Mouse (Mus musculus): ENCODE measurements around the gene Eif4b. TPM values are rescaled to one million over a fixed set of nuclear protein-coding genes. Genes with fewer than 3 reads are reported as not detected.

Gene Eif4b
- total RNA-seq, 2 experiments from 2014 or later: 248 to 266 TPM

DNA sequence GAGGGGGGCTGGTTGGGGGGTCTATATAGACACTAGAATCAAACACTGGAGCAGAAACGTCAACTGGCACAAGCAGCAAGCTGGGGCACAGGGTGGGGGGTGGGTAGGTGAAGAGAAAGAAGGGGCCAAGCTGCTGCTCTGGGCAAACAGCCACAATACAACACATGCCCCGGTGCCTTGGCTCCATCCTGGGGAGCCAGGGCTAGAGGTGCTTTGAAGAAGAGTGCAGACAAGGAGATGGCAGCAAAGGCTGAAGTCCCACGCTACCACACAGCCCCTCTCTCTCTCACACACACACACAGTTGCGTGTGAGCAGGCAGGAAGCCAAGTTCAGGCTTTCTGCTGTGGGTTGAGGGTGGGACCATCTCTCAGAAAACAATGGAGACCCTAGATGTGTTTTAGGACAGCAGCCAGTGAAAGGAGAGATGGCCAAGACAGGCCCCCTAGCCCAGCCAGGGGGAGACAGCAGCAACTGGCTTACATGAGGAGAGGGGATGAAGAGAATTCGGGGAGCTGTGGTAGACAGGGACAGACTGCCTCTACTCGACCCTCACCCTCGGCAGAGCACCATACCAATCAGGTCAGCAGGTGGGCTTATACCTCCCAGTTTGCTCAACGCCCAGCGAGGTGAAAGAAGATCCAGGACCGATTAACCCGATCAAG lies 43.3 kb downstream of the Eif4b start:
- DNase-seq: no peak

DNA sequence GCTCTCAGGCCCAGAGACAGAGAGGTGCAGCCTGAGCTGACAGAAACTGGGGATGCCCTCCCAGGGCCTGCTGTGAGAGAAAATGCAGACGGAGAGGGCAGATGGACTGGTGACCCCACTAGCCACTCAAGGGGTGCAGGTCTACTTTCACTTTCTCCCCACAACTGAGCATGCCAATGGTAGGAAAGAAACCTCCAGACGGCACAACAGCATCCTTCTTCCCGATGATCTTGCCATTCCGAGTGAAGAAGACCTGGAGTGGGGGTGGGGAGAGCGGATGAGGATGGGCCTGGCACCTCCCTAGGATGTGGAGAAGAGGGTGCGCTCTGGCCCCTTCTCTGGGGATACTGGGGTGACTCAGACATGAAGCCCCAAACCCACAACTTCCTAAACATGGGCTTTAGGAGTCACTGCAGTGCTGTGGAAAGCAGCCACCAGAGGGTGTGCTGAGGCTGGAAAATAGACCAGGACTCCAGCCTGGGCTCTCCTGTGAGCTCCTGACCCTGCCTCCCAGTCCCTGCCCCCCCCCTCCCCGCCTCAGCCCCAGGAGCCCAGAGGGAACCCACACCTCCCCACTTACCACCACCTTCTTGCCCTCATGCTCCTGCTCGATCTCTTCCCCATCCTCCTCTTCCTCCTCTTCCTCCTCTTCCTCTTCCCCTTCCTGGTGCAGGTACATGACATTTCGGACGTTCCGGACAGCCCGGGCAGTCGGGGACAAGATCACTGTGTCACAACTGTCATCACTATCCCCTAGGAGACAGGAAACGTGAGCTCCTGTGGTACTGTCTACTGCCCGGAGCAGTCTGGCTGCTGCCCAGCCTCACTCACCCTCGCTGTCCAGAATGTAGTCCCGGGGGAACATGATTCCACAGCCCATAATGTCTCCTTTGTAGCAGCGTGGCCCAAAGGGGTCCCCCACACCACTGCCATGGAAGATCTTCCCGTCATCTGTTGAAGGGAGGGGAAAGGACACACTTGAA lies 44.2 kb downstream of the Eif4b start:
- peak; percentile 56 for DNase-seq

DNA sequence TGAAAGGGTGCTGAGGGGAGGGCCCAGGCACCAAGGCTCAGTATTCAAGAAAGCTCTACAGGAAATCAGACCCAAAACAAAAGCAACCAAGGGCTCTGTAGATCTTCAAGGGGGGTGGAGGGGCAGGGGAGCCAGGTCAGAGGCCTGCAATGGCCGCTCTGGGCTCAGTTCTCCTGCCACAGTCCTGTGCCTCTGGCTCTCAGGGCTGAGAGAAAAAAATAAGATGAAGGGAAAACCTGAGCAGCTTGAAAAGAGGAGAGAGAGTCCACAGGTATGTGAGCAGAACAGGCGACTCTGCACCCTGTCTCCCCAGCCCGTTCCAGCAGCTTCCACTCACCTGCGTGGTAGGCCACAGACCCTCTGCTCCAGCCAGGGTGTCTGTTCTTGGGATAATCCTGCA lies 45.0 kb downstream of the Eif4b start:
- no peak for DNase-seq

DNA sequence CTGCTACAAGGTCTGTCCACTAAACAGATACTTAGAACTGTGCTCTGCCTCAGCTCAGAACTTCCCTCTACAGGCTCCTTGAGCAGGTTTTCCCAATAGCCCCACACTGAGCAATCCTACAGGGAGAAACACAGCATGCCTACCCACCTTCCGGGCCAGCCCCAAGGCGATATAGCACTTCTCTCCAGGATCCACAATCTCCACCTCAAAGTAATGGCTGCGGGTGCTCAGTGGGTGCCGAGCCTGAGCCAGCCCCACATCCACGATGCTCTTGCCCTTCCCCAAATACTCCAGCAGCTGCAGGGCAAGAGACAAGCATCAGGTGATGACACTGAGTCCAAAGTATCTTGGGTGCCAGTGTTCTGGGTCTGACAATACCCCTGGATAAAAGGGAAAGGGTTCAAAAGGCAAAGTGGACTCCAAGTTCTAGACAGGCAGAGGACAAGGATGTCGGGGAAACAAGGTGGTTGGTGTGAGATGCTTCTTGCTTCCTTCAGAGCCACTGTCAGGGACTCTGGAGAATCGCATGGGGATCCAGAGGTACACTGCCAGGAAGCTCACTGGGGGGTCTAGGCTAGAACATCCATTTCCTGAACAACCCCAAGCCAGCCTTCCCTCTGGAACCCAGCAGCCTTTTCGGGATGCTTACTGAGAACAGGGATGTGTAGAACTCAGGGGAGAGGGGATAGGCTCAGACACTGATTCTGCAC lies 45.7 kb downstream of the Eif4b start:
- no peak for DNase-seq

DNA sequence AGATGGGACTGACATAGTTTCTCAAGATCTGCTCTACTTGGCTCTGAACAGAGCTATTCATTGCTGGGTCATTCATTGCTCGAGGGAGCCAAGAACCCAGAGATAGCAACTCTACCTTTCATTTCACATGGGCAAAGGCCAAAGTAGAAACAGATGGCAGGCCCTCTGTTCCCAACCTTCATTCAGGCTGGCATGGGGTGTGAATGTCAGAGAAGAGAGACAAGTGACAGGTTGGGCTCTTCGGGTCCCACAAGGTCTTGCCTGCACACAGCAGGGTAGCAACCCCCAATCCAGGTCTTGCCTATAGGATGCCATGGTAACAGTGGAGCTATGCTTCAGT lies 46.2 kb downstream of the Eif4b start:
- DNase-seq: no peak

DNA sequence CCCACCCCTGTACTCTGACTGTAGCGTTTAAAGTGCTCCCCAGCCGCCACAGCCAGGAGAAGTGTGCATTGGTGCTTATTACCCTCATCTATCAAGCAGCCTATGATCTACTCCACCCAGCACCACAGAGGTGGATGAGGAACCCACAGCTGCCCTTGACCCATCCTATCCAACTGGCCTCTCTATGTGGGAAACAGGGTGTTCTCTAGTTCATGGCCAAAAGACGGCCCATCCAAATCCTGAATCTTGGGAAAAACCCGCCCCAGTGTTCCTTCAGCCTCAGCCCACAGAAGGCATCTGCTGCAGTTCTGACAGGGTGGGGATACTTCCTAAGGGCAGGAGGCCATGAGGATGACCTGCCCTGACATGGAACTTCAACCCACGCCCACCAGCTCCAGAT lies 47.0 kb downstream of the Eif4b start:
- no peak for DNase-seq

DNA sequence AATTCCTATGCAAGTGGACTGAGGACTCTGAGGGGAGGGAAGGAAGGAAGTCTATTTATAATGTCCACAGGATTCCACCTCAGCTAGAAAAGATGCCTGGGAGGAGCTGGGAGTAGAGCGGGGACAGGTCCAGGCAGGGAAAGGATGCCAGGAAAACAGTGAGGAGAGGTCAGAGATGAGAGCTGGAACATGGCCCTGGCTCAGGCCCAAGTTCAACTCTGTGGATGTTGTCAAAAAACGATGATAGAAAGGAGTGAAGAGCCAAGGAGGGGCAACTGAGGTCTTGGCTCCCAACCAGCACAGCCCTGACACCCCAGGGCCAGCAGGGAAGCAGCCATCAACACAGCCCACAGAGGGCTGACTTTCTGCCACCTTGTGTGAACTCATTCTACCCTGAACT lies 52.7 kb downstream of the Eif4b start:
- DNase-seq: peak; percentile 78

DNA sequence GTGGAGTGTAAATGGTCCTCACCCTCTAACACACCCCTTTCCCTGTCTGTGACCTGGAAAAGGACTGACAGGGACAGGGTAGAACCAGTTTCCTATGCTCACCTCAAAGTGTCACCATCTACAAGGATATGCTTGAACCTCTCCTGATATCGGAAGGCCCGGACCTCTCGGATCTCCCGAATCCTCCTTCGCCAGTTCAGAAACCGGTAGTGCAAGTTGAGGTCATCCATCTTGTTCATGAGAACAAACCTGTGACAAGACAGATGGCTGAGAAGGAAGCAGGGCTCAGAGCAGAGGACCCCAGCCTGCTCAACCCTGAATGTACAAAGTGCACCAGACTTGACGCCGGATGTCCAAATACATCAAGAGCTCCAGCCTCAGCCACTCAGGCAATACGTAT lies 59.7 kb downstream of the Eif4b start:
- no peak for DNase-seq

DNA sequence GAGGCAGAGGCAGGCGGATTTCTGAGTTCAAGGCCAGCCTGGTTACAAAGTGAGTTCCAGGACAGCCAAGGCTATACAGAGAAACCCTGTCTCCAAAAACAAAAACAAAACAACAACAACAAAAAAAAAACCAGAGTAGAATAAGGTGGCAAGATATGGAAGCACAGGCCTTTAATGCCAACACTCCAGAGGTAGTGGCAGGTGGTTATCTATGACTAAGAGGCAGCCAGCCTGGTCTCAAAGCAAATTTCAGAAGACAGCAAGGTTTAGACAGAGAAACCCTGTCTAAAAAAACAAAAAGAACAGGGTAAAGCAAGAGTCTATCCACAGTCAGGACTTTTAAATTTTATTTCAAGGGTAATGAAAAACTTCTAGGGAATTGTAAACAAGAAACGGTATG lies 61.1 kb downstream of the Eif4b start:
- DNase-seq: no peak

DNA sequence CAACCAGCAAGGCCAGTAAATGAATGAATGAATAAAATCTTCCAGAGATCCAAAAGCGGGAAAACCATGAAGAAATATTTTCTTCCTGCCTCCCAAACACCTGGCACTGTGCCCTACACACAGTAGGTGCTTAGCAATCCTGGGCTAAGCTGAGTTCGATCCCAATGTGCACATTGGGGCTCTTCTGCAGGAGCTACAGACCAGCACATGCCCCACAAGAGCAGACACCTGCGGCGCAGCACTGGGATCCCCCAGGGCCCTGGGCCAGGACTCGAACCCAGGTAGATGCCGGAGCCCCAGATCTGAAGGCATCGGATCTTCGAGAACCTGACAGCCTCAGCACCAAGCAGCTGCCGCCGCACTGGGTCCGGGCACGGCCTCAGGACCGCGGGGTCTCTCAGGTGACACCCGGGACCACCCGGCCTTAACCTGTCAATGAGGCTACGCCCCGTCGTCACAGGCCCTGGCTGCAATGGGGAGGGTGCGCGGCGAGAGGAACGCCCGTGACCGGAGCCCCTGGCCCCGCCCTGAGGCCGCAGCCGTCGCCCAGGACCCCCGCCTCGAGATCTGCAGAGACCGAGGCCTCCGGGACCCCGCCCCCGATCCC lies 62.1 kb downstream of the Eif4b start:
- DNase-seq: no peak

DNA sequence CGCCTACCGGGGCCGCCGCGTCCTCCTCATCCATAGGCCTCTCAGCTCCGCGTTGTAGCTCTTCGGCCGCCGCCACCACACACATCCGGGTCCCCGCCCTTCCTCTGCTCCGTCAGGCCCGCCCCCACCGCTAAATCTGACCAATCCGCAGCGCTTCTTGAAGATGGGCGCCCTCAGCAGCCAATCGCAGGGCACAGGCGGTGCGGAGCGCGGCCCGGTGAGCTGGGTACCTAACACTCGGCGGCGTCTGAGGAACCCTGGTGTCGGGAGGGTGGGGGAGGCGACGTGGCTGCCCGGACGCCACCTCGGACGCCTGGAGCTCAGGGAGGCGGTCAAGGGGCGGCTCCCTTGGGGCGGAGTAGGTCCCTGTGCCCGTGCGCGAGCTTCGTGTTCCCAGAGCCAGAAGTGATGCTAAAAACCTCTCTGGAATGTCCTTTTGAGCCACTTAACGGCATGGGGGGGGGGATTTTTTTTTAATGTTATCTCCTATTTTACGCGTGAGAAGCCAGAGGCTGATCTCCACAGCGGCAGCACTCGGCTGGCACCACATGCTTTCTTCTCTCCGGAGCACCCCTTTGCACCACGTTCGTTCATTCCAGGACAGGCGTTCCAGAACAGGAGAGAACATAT lies 62.7 kb downstream of the Eif4b start, which contains the start of gene Spryd3:
TSS of gene Spryd3 (minus strand) at position 106 of the 630 bp plus-strand sequence.
- DNase-seq: peak; percentile 99

DNA sequence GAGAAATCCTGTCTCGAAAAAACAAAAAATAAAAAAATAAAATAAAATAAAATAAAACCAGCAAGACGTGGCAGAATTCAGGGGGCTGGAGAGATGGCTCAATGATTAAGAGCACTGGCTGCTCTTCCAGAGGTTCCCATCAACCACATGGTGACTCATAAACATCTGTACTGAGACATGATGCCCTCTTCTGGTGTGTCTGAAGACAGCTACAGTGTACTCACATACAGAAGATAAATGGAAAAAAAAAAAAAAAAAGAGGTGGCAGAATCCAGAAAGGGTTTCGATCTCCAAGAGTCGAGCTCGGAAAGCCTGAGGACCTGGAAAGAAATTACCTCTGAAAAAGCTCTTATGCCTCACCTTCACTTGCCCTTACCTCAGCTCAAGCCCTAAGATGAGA lies 67.5 kb downstream of the Eif4b start:
- DNase-seq: no peak

DNA sequence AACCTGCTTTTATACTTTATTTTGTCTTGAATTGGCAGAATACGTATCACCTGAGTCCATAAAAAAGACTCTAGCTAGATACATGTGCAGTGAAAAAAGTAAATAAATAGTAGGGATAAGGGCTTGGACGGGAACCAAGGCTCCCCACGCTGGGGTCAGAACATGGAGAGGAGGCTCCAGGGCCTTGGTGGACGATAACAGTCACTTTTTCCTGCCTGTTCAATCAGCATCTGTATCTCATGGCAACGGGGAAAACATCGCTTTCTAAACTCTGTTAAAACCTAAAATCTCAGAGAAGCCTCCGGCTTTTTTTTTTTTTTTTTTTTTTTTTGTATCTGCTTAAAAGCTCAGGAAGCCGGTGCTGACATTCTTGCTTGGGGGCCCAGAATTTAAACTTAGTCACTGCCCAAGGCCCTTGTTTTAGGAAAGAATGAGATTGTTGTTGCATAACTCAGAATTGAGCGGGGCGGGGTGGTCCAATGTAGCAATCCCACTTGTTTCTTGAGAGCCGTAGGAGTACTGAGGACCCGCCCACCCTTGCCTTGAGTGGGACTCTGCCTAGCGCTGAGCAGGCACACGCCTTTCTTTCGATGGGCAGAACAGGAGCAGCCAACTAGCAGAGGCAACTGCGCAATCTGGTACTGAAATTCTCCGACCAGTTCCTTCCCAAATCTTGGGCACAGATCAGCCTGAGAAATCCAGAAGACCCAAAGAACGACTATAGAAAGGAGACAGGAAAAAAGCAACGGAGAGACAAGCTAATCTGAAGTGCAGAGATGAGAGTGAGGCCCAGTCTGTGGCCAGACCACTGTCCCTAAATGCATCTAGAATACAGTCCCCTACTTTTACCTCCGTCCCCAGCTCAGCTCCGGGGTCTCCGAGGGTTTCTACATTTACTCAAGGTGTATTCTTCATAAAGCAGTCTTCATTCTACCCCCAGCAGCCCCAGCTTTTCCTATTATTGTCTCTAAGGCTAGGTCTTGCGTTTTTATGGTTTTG lies 69.6 kb downstream of the Eif4b start:
- DNase-seq: peak; percentile 34

DNA sequence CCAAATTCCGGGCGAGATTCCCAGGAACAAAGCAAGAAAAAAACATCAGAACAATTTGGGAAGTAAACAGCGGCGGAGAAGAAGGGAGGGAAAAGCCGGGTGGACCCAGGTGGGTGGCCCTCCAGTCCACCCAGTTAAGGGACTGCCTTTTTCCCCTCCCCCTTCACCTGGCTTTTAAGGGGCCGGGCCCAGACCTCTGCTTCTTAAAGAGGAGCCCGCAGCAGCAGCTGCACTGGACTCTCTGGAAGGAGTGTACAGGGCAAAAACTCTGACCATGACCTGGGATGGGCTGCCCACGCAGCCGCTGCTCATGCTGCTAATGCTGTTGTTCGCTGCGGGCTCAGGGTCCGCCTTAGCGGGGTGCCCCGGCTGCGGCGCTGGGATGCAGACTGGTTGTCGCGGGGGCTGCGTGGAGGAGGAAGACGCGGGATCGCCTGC lies 70.7 kb downstream of the Eif4b start, which contains the start of gene Igfbp6:
TSS of gene Igfbp6 (plus strand) at position 89 of the 438 bp plus-strand sequence.
- DNase-seq: peak; percentile 25

DNA sequence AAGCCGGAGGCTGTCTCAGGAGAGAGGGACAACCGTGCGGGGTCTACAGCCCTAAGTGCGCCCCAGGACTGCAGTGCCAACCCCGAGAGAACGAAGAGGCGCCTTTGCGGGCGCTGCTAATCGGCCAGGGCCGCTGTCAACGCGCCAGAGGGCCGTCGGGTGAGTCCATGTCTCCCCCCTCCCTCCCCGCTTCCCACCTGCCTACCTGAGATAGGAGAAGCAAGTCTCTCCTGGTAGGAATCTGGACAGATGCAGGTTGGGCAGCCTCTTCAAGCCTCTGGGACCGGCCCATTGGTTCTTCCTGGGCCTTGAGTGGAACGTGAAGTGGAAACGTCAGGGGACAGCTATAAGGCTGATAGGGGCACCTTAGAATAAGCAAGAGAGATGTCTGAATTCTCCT lies 71.2 kb downstream of the Eif4b start:
- DNase-seq: no peak

DNA sequence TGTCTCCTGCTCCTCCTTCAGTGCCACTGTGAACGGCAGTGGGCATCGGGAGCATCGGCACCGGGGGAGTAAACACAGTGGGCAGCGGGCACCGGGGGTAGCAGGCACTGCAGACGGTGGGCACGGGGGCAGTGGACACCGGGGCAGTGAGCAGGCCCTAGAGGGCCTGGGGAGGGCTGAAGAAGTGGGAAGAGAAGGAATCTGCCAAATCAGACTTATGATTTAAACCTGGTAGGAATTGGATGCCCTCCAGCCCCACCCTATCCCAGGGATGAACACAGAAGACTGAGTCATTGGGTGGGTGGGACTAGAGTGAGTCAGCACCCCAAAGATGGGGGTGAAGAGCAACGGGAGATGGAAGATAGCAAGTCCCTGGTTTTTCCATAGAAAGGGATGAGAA lies 71.8 kb downstream of the Eif4b start:
- peak; percentile 80 for DNase-seq

DNA sequence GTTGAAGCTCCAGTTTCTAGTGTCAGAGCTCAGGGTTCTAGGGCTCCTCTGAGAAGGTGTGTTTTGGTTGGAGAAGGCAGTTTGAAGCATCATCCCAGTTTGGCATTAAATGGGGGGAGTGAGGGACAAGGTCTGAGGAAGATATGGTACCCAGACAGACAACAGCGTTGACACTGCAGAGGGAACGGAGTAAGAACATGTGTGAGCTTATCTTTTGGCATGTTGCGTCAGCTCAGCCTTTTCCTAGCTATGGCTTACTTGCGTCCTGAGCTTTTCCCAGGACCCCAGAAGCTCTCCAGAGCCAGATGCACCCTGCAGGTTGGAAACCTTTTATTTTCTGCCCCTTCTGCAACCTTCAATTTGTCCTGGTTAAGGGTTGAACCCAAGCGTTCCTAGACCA lies 72.5 kb downstream of the Eif4b start:
- no peak for DNase-seq
